Mouse (Mus musculus) stomach, embryonic 15.5 days (tissue): ENCODE results near the gene Zfp260. TPM values are rescaled to one million over a fixed set of nuclear protein-coding genes. Genes with fewer than 3 reads are reported as not detected.

Source experiments
- ATAC-seq: fragments of 200-750 bp; cut with Nextera tagmentation; 2 replicates; pipeline ENCODE4 v1.8.0; 2017; ENCODE audit warnings: low read depth, moderate number of reproducible peaks, moderate TSS enrichment; ENCODE audit not compliant: insufficient read depth, low FRiP score
- H3K27ac ChIP-seq: fragments of 300-500 bp; sonication (generic); 2 replicates; pipeline ENCODE4 v1.5.1; 2015; ENCODE audit warnings: mild to moderate bottlenecking, inconsistent platforms
- H3K27me3 ChIP-seq: fragments of 300-500 bp; sonication (generic); replicated peaks from 2 replicates; pipeline ENCODE4 v1.6.1; 2015; ENCODE audit warnings: inconsistent platforms
- H3K36me3 ChIP-seq: fragments of 300-500 bp; sonication (generic); 2 replicates; pipeline ENCODE4 v1.6.1; 2015; ENCODE audit warnings: inconsistent platforms
- H3K4me1 ChIP-seq: fragments of 300-500 bp; sonication (generic); 2 replicates; pipeline ENCODE4 v1.6.1; 2015; ENCODE audit warnings: inconsistent platforms
- H3K4me2 ChIP-seq: fragments of 300-500 bp; sonication (generic); 2 replicates; pipeline ENCODE4 v1.6.1; 2015; ENCODE audit warnings: mild to moderate bottlenecking, inconsistent platforms
- H3K4me3 ChIP-seq: fragments of 300-500 bp; sonication (generic); replicated peaks from 2 replicates; pipeline ENCODE4 v1.5.1; 2015; ENCODE audit warnings: inconsistent platforms
- H3K9ac ChIP-seq: fragments of 300-500 bp; sonication (generic); 2 replicates; pipeline ENCODE4 v1.6.1; 2015; ENCODE audit warnings: inconsistent platforms
- H3K9me3 ChIP-seq: fragments of 300-500 bp; sonication (generic); 2 replicates; pipeline ENCODE4 v1.6.1; 2016; ENCODE audit warnings: inconsistent platforms
- WGBS: fragments of 180-500 bp; shearing (Covaris S2); methylation state at CpG from one replicate; pipeline ENCODE4 v1.1.7; 2015; 5-methylcytosine and 5-hydroxymethylcytosine counted together
- polyA plus RNA-seq: library from polyadenylated mRNA; unstranded; fragments of >200 nt; fragmentation: Nextera tagmentation; extraction: Ambion mirVana; gene quantifications from 2 replicates; pipeline ENCODE4 v1.2.1, GENCODE M21; 2015

Zfp260 gene
- polyA plus RNA-seq: 96.7 and 106 TPM in 2 replicates

DNA sequence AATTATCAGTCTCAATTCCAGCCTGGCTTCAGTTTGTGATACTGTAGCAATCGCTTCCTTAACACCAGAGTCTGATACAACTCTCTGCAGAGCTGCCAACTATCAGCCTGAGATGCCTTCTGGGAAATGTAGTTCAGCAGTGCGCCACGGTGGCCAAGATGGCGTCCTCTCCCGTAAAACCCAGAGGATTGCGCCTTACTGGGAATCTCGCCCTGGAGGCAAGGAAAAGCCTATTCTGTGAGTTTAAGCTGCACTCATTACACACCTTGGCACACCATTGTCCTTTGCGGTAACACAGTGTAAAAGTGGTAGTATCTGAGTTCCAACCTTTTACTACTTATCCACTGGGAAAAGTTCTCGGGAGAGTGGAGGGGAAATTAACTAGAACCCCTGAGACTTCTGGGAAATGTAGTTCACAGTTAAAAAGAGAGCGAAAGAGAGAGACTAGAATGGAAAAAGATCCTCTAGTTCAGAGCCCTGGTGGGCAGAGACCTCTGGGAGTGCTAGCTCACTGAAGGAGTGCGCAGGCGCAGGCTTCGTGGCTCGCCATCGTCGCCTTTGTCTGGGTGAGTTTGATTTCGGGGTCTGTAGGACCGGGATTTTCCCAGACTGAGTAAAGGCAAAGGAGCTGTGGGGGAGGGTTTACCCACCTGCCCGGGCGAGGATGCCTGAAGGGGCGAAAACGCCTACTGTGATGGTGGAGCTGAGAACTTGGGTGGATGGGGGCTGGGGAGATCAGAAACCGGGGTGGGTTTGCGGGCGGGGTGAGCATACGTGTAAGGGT lies at the start of gene Zfp260:
Zfp260 (plus strand) TSS at position 132 of the 784 bp plus-strand sequence.
- peak within 1 kb of the TSS; percentile 98 for H3K27ac ChIP-seq
- under 1% methylated on average over 26 of the region's 26 CpGs for WGBS
- peak; percentile 82 for ATAC-seq
- H3K4me1 ChIP-seq: peaks cover 21% of the 10 kb centered on the region
- H3K9ac ChIP-seq: peak within 1 kb of the TSS; percentile 80
- peak within 1 kb of the TSS; percentile 64 for H3K4me2 ChIP-seq
- no peaks in the 10 kb centered on the region for H3K9me3 ChIP-seq
- H3K4me3 ChIP-seq: peak within 1 kb of the TSS; percentile 77
- H3K27me3 ChIP-seq: no peaks in the 10 kb centered on the region
- H3K36me3 ChIP-seq: peaks cover 15% of the 10 kb centered on the region

DNA sequence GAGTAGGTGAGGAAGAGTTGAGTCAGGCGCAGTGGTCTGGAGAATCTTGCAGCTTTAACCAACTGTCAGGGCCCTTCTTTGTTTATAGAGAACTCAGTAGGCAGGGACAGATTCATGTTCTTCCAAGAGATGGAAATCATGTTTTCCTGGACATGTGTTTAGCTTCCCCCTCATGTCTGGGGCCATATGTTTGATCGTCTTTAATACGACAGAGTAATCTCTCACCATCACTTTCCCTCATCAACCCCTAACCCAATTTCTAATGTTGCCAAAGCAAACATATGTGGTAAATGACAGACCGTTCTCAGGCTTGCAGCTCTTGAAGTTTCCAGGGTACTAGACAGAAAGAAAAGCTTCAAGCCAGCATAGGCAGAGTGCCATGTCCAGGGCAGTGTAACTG lies 46.5 kb upstream of the Zfp260 start:
- Histone ChIP-seq H3K27ac (no peak overlapping the region), H3K9ac (no peak overlapping the region), H3K4me2 (no peak overlapping the region), H3K9me3 (no peaks in the 10 kb centered on the region), H3K36me3 (no peaks in the 10 kb centered on the region), H3K4me3 (no peak overlapping the region), H3K27me3 (no peaks in the 10 kb centered on the region), H3K4me1 (0 out of 2 replicates have a peak, but pooled peaks cover 5% of the 10 kb centered on the region)
- no peak for ATAC-seq
- WGBS: 82% methylated on average over 4 of the region's 4 CpGs

DNA sequence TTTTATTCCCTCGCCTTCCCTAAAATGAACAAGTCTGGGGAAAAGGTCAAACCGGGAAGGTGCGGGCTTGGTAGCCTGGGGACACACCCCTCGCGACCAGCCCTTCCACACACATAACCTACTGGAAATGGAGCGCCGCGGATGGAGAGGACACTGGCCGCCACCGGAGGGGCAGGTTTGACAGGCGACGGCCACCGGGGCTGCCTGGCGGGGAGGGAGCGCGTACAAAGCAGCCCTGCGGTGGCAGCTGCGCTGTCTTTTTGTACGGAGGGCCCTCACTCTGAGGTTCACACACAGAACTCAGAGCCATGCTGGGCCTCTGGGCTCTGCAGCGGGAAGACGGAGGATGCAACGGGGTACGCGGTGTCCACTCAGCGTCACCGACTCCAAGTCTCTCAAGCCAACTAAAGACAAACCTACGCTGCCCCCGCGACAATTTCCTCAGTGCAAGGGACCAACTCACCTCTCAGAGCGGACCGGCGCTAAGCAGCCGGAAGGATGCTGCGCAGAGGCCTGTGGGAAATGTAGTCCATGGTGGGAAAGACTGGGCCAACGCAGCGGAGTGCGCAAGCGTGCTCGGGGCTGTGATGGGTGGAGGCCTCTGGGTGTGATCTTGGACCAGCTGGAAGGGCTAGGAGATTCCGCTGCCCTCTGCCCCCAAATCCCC lies 43.6 kb upstream of the Zfp260 start, which contains the start of gene Zfp14:
Zfp14 (minus strand) TSS at position 499 of the 667 bp plus-strand sequence.
- ATAC-seq: peak; percentile 97
- peak within 1 kb of the TSS; percentile 77 for H3K27ac ChIP-seq
- under 1% methylated on average over 40 of the region's 40 CpGs for WGBS

DNA sequence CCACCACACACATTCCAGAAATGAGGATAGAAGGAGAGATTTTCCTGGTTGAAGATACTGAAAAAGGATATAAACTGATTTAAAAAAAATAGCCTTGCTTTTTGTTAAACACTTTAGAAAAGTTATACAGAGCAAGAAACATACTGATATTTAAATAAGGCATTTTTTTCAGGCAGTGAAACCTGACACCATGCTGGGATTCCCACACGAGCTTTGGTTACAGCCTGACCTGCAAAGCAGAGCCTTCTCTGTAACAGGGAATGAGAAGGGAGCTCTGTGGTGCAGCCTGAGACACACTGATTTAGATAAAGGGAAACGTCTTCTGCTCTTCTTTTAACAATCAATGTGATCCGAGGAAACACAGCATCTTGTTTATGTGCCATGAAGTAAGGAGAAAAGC lies 41.0 kb upstream of the Zfp260 start:
- no peaks in the 10 kb centered on the region for H3K9me3 ChIP-seq
- H3K36me3 ChIP-seq: peaks cover 6% of the 10 kb centered on the region
- H3K27ac ChIP-seq: no peak overlapping the region
- no peak overlapping the region for H3K4me3 ChIP-seq
- WGBS: 11% methylated on average over 3 of the region's 3 CpGs
- 0 out of 2 replicates have a peak, but pooled peaks cover 5% of the 10 kb centered on the region for H3K4me1 ChIP-seq
- H3K9ac ChIP-seq: no peak overlapping the region
- no peak for ATAC-seq
- H3K27me3 ChIP-seq: no peaks in the 10 kb centered on the region
- no peak overlapping the region for H3K4me2 ChIP-seq

More for the DNA sequence above, 43.6 kb upstream of the Zfp260 start, which contains the start of gene Zfp14:
- no peaks in the 10 kb centered on the region; the same call in 1 of the 2 replicates for H3K36me3 ChIP-seq
- 0 out of 2 replicates have a peak, but pooled peaks cover 5% of the 10 kb centered on the region for H3K4me1 ChIP-seq
- H3K27me3 ChIP-seq: no peaks in the 10 kb centered on the region
- H3K4me3 ChIP-seq: peak within 1 kb of the TSS; percentile 57
- no peaks in the 10 kb centered on the region for H3K9me3 ChIP-seq
- H3K9ac ChIP-seq: peak within 1 kb of the TSS; percentile 60; the same call in 1 of the 2 replicates
- H3K4me2 ChIP-seq: peak within 1 kb of the TSS; percentile 88

DNA sequence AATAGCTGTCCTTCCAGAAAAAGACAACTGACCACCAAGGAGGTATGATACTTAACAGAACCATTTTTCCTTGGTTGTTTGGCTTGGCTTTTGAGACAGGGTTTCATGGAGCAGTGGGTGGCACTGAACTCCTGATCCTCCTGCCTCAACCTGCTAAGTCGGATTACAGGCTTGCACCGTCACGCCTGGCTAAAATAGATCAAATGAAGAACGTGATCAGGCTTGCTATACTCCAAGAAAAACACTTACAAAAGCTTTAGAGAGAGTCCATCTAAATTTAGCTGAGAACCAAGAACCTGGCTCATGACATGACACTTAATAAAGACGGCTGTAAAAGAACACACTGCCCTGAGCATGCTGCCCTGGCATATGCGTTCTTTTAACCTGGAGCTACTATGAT lies 34.2 kb upstream of the Zfp260 start:
- H3K4me1 ChIP-seq: no peaks in the 10 kb centered on the region
- H3K9me3 ChIP-seq: no peaks in the 10 kb centered on the region
- no peak overlapping the region for H3K9ac ChIP-seq
- peaks cover 9% of the 10 kb centered on the region for H3K36me3 ChIP-seq
- no peak overlapping the region for H3K27ac ChIP-seq
- H3K27me3 ChIP-seq: no peaks in the 10 kb centered on the region
- 81% methylated on average over 6 of the region's 6 CpGs for WGBS
- ATAC-seq: no peak
- H3K4me3 ChIP-seq: no peak overlapping the region
- no peak overlapping the region for H3K4me2 ChIP-seq

DNA sequence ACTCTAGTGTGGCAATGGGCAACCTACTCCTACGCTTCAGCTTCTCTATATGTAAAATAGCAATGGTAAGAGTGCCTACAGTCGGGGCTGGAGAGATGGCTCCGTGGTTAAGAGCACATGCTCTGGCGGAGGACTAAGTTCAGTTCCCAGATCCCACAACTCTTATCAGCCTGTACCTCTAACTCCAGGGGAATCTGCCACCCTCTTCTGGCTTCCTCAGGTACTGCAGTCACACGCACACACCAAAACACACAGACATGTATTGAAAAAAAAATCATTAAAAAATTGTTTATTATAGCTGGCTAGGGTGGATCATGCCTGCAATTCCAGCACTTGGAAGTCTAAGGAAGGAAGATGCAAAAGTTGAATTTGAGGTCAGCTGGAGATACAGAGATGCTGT lies 32.1 kb upstream of the Zfp260 start:
- no peak for ATAC-seq
- Histone ChIP-seq H3K27me3 (no peaks in the 10 kb centered on the region), H3K4me2 (no peak overlapping the region), H3K9me3 (no peaks in the 10 kb centered on the region), H3K4me3 (no peak overlapping the region), H3K4me1 (no peaks in the 10 kb centered on the region), H3K36me3 (peaks cover 4% of the 10 kb centered on the region), H3K9ac (no peak overlapping the region), H3K27ac (no peak overlapping the region)
- 88% methylated on average over 5 of the region's 5 CpGs for WGBS

DNA sequence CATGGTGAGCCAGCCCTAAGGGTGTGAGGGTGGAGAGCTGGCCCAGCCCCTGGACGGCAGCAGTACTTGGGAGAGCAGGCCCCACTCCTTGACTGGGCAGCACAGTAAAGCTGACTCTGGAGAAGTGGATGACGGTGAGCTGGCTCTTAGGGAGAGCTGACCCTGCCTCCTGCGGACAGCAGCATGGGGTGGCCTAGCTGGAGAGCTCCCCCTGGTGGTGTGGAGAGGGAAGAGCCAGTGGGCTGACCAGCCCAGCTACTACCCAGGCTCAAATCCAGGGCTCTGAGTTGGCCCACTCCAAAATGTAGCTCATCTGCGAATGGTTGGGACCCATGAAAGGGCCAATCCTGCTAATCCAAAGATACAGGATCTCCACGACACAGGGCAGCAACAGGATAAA lies 30.0 kb upstream of the Zfp260 start:
- no peak overlapping the region for H3K4me3 ChIP-seq
- no peaks in the 10 kb centered on the region for H3K27me3 ChIP-seq
- no peak for ATAC-seq
- no peaks in the 10 kb centered on the region for H3K9me3 ChIP-seq
- H3K4me1 ChIP-seq: no peaks in the 10 kb centered on the region
- H3K4me2 ChIP-seq: no peak overlapping the region
- WGBS: 77% methylated on average over 5 of the region's 5 CpGs
- H3K27ac ChIP-seq: no peak overlapping the region
- H3K36me3 ChIP-seq: peaks cover 4% of the 10 kb centered on the region
- no peak overlapping the region for H3K9ac ChIP-seq

DNA sequence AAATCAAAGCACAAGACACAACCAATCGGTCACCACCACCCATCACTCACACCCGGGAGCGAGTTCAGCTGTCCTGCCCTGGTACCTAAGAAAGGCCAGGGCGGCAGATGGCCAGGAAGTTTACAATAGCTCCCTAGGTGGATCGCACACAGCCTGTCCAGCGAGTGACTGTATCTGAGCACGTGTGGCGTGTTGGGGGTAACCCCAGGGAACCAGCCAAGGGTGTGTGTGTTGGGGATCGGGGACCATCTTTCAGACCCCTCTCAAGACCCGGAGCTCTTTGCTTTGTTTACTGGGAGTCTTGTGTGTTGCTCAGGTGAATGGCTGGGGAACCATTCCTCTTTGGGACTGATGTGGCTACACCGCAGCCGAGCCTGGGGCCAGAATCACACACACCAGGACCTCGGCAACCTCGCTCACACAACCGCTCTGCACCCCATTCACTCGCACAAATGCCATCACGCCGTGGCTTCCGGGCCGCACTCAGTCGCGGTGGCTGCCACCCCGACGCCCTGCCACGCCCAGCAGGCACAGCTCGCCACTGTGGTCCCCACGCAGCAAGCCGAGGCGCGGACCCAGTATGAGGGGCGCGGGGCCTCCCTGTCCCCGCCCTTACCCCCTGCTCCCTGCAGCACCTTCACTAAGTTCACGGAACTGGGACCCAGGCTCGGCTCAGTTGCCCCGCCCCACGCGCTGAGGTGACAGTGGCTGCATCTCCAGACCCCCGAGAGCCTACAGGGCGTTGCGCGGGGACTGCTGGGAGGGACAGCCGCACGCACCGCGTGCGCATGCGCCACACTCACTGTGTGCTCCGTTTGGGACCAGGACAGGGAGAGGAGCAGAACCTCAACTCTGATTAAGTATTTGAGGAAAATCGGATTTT lies 22.2 kb upstream of the Zfp260 start, which contains the start of gene Zfp82:
Zfp82 (minus strand) TSS at position 755 of the 883 bp plus-strand sequence.
- Histone ChIP-seq H3K27ac (peak within 1 kb of the TSS; percentile 64), H3K9me3 (no peaks in the 10 kb centered on the region), H3K4me1 (0 out of 2 replicates have a peak, but pooled peaks cover 3% of the 10 kb centered on the region), H3K4me3 (peak within 1 kb of the TSS; percentile 87), H3K27me3 (no peaks in the 10 kb centered on the region), H3K4me2 (peak within 1 kb of the TSS; percentile 97), H3K9ac (peak within 1 kb of the TSS; percentile 63), H3K36me3 (0 out of 2 replicates have a peak, but pooled peaks cover under 1% of the 10 kb centered on the region)
- peak; percentile 92 for ATAC-seq
- WGBS: under 1% methylated on average over 50 of the region's 50 CpGs

DNA sequence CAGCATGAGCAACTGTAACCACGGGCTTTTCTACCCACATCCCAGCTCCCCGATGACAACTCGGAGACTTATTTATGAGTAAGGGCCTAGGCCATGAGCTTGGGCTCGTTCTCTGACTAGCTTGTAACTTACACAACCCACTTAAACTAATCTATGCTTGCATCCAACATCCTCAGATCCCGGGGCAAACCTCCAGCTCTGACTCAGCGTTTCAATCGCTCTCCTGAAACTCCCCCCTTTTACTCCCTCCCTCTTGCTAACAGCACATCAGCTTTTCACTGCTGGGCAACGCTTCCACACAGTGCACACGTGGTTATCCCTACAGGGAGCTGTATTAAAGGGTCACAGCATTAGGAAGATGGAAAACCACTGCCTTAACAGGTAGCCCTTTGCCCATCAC lies 8.1 kb upstream of the Zfp260 start:
- Histone ChIP-seq H3K4me3 (no peak overlapping the region), H3K9me3 (no peaks in the 10 kb centered on the region), H3K36me3 (peaks cover 8% of the 10 kb centered on the region; the same call in 1 of the 2 replicates), H3K9ac (no peak overlapping the region), H3K4me2 (no peak overlapping the region), H3K27me3 (no peaks in the 10 kb centered on the region), H3K27ac (no peak overlapping the region), H3K4me1 (peaks cover 12% of the 10 kb centered on the region)
- 85% methylated on average over 9 of the region's 9 CpGs for WGBS
- ATAC-seq: no peak

DNA sequence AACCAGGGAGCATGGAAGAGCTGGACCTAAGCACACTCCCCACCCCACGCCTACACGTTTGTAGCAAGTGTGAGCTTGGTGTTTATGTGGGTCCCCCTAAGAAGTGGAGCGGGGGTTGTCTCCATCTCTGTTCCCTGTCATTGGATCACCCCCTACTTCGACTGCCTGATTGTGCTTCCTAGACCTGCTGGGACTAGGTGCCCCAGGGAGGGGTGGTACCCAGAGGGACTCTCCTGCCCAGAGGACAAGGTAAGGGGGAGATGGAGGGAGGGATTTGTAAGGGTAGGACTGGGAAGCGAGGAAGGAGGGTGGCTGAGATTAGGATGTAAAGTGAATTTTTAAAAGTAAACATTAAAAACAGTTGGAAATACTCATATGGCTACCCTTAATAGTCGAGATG lies 5.2 kb upstream of the Zfp260 start:
- H3K9me3 ChIP-seq: no peaks in the 10 kb centered on the region
- H3K4me3 ChIP-seq: peak overlapping the region; percentile 69
- peaks cover 8% of the 10 kb centered on the region; the same call in 1 of the 2 replicates for H3K36me3 ChIP-seq
- no peak overlapping the region for H3K27ac ChIP-seq
- H3K4me2 ChIP-seq: peak overlapping the region; percentile 77
- no peak for ATAC-seq
- H3K9ac ChIP-seq: peak overlapping the region; percentile 49; the same call in 1 of the 2 replicates
- 9% methylated on average over 6 of the region's 6 CpGs for WGBS
- H3K4me1 ChIP-seq: peaks cover 17% of the 10 kb centered on the region
- H3K27me3 ChIP-seq: no peaks in the 10 kb centered on the region
